Mouse (Mus musculus): ENCODE data around the gene Tcf7l2.

- no peak for TF ChIP-seq POLR2A (IDR thresholded peaks at IDR 0.05; ENCODE audit: low read depth, low read length)
- TF ChIP-seq CTCF (conservative IDR thresholded peaks at IDR 0.05; ENCODE audit: insufficient read depth, insufficient read length, low read depth, low read length): no peak
These were observed 45.8 kb downstream of the Tcf7l2 start for GRCm38 (mm10) chr19:55787420-55787819.

All from kidney, adult 2 months (tissue).